Mouse (Mus musculus) spleen, adult 2 months (tissue): ENCODE results near the gene Pde4d.

Experiments used
- CTCF ChIP-seq: fragments of 200-500 bp; IDR thresholded peaks from 2 replicates; pipeline ENCODE4 v1.5.1; 2011; ENCODE audit warnings: mild to moderate bottlenecking, inconsistent platforms; ENCODE audit not compliant: insufficient read depth, insufficient read length, insufficient replicate concordance; ENCODE audit errors: extremely low read depth
- POLR2A ChIP-seq: fragments of 200-500 bp; IDR thresholded peaks from 2 replicates; pipeline ENCODE4 v1.6.1; 2011; ENCODE audit warnings: low read depth, low read length, inconsistent platforms

DNA sequence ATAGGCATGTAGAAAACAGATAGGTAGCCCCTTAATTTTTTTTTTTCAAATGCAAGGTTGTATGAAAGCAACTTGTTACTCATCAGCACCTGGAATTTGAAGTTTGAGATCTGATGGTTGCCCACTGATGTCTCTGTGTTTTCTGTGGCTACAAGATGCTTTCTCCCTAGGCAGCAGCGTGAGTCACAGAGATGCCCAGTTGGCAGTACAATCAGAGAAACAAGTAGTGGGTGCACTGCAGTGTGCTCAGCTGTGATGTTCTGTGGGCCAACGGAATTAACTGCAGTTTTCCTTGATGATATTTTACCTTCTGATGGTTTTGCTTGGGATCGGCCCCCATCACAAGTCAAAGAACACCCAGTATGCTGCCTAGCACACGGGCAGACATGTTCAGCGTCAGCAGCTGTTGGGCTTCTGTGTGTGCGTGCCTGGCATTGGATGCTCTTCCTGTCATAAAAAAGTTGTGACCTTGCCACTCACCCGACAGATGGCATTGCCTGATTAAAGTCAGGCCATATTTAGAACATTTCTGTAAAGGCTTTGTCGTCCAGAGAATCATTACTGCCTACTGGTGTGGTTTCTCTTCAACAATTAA lies 939.0 kb downstream of the Pde4d start:
- TF ChIP-seq CTCF (no peak), POLR2A (no peak)
